Mouse (Mus musculus) stomach, embryonic 15.5 days (tissue): ENCODE data around the gene Plppr1. TPM values are rescaled to one million over a fixed set of nuclear protein-coding genes. Genes with fewer than 3 reads are reported as not detected.

ENCODE experiments used
- ATAC-seq: fragments of 200-750 bp; cut with Nextera tagmentation; 2 replicates; pipeline ENCODE4 v1.8.0; 2017; ENCODE audit warnings: low read depth, moderate number of reproducible peaks, moderate TSS enrichment; ENCODE audit not compliant: insufficient read depth, low FRiP score
- H3K27ac ChIP-seq: fragments of 300-500 bp; sonication (generic); 2 replicates; pipeline ENCODE4 v1.5.1; 2015; ENCODE audit warnings: mild to moderate bottlenecking, inconsistent platforms
- H3K27me3 ChIP-seq: fragments of 300-500 bp; sonication (generic); replicated peaks from 2 replicates; pipeline ENCODE4 v1.6.1; 2015; ENCODE audit warnings: inconsistent platforms
- H3K36me3 ChIP-seq: fragments of 300-500 bp; sonication (generic); 2 replicates; pipeline ENCODE4 v1.6.1; 2015; ENCODE audit warnings: inconsistent platforms
- H3K4me1 ChIP-seq: fragments of 300-500 bp; sonication (generic); 2 replicates; pipeline ENCODE4 v1.6.1; 2015; ENCODE audit warnings: inconsistent platforms
- H3K4me2 ChIP-seq: fragments of 300-500 bp; sonication (generic); 2 replicates; pipeline ENCODE4 v1.6.1; 2015; ENCODE audit warnings: mild to moderate bottlenecking, inconsistent platforms
- H3K4me3 ChIP-seq: fragments of 300-500 bp; sonication (generic); replicated peaks from 2 replicates; pipeline ENCODE4 v1.5.1; 2015; ENCODE audit warnings: inconsistent platforms
- H3K9ac ChIP-seq: fragments of 300-500 bp; sonication (generic); 2 replicates; pipeline ENCODE4 v1.6.1; 2015; ENCODE audit warnings: inconsistent platforms
- H3K9me3 ChIP-seq: fragments of 300-500 bp; sonication (generic); 2 replicates; pipeline ENCODE4 v1.6.1; 2016; ENCODE audit warnings: inconsistent platforms
- WGBS: fragments of 180-500 bp; shearing (Covaris S2); methylation state at CpG from one replicate; pipeline ENCODE4 v1.1.7; 2015; 5-methylcytosine and 5-hydroxymethylcytosine counted together
- polyA plus RNA-seq: library from polyadenylated mRNA; unstranded; fragments of >200 nt; fragmentation: Nextera tagmentation; extraction: Ambion mirVana; gene quantifications from 2 replicates; pipeline ENCODE4 v1.2.1, GENCODE M21; 2015

Gene Plppr1
- polyA plus RNA-seq, 1 experiment from 2014 or later, result 2.4 TPM

GRCm38 (mm10) chr4:49075881-49076280 lies 16.8 kb downstream of the Plppr1 start:
- H3K27me3 ChIP-seq, result no peaks in the 10 kb centered on the region
- H3K4me1 ChIP-seq, result no peaks in the 10 kb centered on the region
- 84% methylated on average over 2 of the region's 2 CpGs for WGBS
- H3K36me3 ChIP-seq, result no peaks in the 10 kb centered on the region
- no peak overlapping the region for H3K4me3 ChIP-seq
- H3K4me2 ChIP-seq, result no peak overlapping the region
- ATAC-seq, result no peak
- no peak overlapping the region for H3K9ac ChIP-seq
- H3K27ac ChIP-seq, result no peak overlapping the region
- no peaks in the 10 kb centered on the region for H3K9me3 ChIP-seq

DNA sequence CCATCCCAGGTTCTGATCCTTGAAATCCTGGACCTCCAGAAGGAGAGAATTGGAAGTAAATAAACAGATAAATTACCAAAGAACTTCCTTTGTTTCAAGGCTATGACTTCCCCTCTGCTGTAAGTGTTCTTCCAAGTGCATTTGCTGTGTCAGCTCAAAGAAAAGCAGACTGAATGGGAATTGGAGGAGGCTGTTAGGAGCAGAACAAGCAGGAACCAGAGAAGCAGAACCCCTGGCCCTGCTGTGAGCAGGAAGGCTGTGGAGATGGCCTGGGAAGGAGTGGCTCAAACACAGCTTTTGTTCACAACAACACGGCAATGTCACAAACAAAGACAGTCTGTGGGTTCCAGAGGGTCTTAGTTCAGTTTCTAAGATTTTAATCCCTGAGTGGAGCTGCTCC lies 20.3 kb downstream of the Plppr1 start:
- Histone ChIP-seq H3K9ac (no peak overlapping the region), H3K4me2 (no peak overlapping the region), H3K9me3 (no peaks in the 10 kb centered on the region), H3K27me3 (no peaks in the 10 kb centered on the region), H3K27ac (no peak overlapping the region), H3K36me3 (no peaks in the 10 kb centered on the region), H3K4me3 (no peak overlapping the region), H3K4me1 (no peaks in the 10 kb centered on the region)
- 57% methylated on average over 1 of the region's 1 CpGs for WGBS
- no peak for ATAC-seq

GRCm38 (mm10) chr4:49088205-49088604 lies 29.1 kb downstream of the Plppr1 start:
- 60% methylated on average over 3 of the region's 3 CpGs for WGBS
- no peaks in the 10 kb centered on the region for H3K27me3 ChIP-seq
- H3K36me3 ChIP-seq, result no peaks in the 10 kb centered on the region
- H3K4me2 ChIP-seq, result no peak overlapping the region
- H3K27ac ChIP-seq, result no peak overlapping the region
- no peak overlapping the region for H3K9ac ChIP-seq
- H3K4me1 ChIP-seq, result no peaks in the 10 kb centered on the region
- no peak for ATAC-seq
- no peak overlapping the region for H3K4me3 ChIP-seq
- H3K9me3 ChIP-seq, result no peaks in the 10 kb centered on the region

DNA sequence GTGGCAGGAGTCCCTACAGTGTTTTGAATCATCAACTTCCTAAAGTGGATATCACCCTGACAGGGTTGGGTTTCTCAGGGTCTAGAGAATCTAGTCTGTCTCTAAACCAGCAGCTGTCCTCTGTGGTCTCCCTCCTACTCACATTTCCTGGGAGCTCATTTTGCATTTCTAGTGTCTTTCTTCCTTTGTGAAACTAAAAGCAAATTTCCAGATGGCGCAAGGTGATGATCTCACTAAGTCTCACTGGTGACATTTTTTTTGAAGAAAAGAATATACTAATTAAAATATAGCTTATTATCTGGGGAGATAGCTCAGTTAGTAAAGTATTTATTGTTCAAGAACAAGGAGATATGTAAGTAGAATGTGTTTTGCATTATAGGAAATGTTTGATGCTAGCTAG lies 31.4 kb downstream of the Plppr1 start:
- ATAC-seq, result no peak
- Histone ChIP-seq H3K4me3 (no peak overlapping the region), H3K4me1 (no peaks in the 10 kb centered on the region), H3K9me3 (no peaks in the 10 kb centered on the region), H3K27me3 (no peaks in the 10 kb centered on the region), H3K36me3 (no peaks in the 10 kb centered on the region), H3K27ac (no peak overlapping the region), H3K9ac (no peak overlapping the region), H3K4me2 (no peak overlapping the region)
- 93% methylated on average over 1 of the region's 1 CpGs for WGBS

DNA sequence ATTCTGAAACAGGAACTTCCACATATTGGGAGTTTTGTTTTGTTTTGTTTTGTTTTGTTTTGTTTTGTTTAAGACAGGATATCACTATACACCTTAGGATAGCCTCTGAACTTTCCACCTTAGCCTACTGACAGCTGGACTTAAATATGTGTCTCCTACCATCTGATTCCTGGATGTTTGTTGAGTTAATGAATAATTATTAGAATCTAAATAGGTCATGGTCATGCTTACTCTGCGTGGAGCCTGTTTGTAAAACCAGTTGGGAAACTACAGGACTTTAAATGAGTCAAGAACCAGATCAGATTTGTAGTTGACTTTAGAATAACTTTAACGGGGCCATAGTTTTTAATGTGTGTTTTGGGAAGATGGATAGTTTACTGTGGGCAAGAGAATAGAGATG lies 40.4 kb downstream of the Plppr1 start:
- no peak overlapping the region for H3K4me3 ChIP-seq
- H3K36me3 ChIP-seq, result no peaks in the 10 kb centered on the region
- no peak overlapping the region for H3K27ac ChIP-seq
- 73% methylated on average over 2 of the region's 2 CpGs for WGBS
- H3K4me2 ChIP-seq, result no peak overlapping the region
- no peak for ATAC-seq
- H3K27me3 ChIP-seq, result no peaks in the 10 kb centered on the region
- no peaks in the 10 kb centered on the region for H3K9me3 ChIP-seq
- no peaks in the 10 kb centered on the region for H3K4me1 ChIP-seq
- H3K9ac ChIP-seq, result no peak overlapping the region

DNA sequence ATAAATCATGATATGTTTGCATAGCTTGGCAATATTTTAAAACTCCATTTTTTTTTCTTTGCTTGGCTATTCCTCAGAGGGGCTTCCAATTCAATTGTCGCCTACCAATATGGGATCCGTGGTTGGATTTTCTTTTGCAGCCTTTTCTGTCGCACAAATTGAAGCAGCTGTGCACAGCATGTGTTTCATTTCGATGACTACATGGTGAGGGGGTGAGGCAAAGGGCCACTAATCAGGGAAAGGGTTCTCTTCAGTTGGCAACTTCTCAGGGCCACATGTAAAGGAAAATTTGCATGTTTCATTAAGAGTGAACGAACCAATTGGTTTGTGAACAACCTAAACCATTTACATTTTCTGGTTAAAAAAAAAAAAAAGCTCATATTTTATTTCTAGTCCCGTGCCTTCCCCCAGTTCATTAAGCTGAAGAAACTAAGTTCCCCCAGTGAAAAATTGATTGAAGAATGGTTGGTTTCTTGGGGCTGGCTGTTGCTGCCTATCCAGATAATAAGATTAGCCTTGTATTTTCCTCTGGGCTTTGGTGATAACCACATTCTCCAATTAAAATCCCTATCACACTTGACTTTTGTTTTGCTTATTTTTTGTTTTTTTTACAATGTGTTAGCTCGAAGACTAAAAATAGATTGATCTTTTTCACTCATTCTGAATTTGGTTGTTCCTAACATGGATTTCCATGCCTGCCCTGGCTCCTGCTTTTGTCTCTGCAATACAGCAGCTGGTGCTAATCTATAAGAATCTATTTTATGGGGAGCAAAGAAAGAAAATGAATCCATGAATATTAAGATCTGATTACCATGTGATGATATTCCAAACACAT lies 43.1 kb downstream of the Plppr1 start:
- Histone ChIP-seq H3K4me1 (no peaks in the 10 kb centered on the region), H3K4me3 (no peak overlapping the region), H3K36me3 (no peaks in the 10 kb centered on the region), H3K4me2 (no peak overlapping the region), H3K9ac (no peak overlapping the region), H3K9me3 (no peaks in the 10 kb centered on the region), H3K27me3 (no peaks in the 10 kb centered on the region), H3K27ac (no peak overlapping the region)
- ATAC-seq, result no peak
- WGBS, result 52% methylated on average over 7 of the region's 7 CpGs

DNA sequence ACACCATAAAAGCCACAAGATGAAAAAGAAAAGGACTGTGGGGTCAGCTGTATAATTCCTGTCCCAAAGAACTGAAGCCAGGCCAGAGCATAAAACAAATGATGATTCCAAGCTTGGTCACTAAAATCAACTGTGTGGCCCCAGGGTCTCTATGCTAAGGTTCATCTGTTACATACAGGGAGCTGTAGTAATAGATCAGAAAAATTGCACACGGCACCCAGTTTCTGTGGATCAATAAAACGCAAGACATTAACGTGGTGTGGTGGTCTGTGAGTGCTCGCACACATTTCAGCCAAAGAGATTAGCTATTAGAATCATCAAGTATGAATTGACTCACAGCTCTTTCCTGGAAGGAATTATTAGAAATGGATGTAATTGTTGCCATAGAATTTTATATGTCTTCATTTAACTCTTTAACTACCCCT lies 43.7 kb downstream of the Plppr1 start:
- H3K4me2 ChIP-seq, result no peak overlapping the region
- H3K9me3 ChIP-seq, result no peaks in the 10 kb centered on the region
- no peak for ATAC-seq
- no peak overlapping the region for H3K27ac ChIP-seq
- whole genome bisulfite sequencing, result 86% methylated on average over 4 of the region's 4 CpGs
- H3K36me3 ChIP-seq, result no peaks in the 10 kb centered on the region
- H3K4me3 ChIP-seq, result no peak overlapping the region
- no peaks in the 10 kb centered on the region for H3K4me1 ChIP-seq
- H3K9ac ChIP-seq, result no peak overlapping the region
- H3K27me3 ChIP-seq, result no peaks in the 10 kb centered on the region

DNA sequence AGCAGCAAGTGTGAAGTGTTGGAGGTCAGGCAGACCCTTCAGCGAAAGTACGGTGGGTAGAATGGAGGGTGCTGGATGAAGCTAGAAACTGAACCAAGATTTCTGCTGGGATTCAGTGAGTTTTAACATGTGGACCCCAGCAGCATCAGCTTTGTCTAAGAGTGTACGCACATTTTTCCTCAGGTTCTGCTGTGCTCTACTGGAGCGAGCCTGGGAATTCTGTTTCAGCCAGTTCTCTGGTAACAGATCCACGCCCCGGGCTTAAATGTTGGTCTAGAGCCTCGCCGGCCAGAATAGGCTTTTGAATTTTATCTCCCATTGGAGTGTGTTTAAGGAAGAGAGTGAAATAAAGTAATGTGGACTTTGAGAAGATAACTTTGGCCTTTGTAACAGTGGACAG lies 45.8 kb downstream of the Plppr1 start:
- Histone ChIP-seq H3K27me3 (no peaks in the 10 kb centered on the region), H3K4me1 (no peaks in the 10 kb centered on the region), H3K27ac (no peak overlapping the region), H3K9ac (no peak overlapping the region), H3K4me2 (no peak overlapping the region), H3K9me3 (no peaks in the 10 kb centered on the region), H3K4me3 (no peak overlapping the region), H3K36me3 (no peaks in the 10 kb centered on the region)
- ATAC-seq, result no peak
- WGBS, result 83% methylated on average over 8 of the region's 8 CpGs

DNA sequence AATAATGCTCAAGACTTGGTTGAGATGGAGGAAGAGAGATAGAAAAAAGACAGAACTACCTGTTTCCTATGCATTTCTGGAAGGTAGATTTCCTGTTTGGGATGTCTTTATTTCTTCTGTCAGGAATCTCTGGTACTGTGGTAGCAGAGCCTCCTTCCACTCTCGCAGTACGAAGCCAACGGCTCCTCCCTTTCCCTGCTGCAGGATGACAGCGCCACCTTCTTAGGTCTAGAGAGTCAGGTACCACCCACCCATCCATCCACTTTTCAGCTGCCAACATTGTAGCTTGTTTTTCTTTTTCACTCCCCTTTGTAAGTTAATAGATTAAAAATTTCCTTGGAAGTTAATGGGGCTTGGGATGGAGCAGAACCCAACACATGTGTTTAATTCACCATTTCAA lies 48.8 kb downstream of the Plppr1 start:
- Histone ChIP-seq H3K9ac (no peak overlapping the region), H3K27ac (no peak overlapping the region), H3K4me3 (no peak overlapping the region), H3K9me3 (no peaks in the 10 kb centered on the region), H3K36me3 (no peaks in the 10 kb centered on the region), H3K27me3 (no peaks in the 10 kb centered on the region), H3K4me2 (no peak overlapping the region), H3K4me1 (no peaks in the 10 kb centered on the region)
- no peak for ATAC-seq
- WGBS, result 91% methylated on average over 4 of the region's 4 CpGs

GRCm38 (mm10) chr4:49108371-49108770 lies 49.3 kb downstream of the Plppr1 start:
- Histone ChIP-seq H3K27ac (no peak overlapping the region), H3K9ac (no peak overlapping the region), H3K4me1 (no peaks in the 10 kb centered on the region), H3K27me3 (no peaks in the 10 kb centered on the region), H3K4me3 (no peak overlapping the region), H3K4me2 (no peak overlapping the region), H3K36me3 (no peaks in the 10 kb centered on the region), H3K9me3 (no peaks in the 10 kb centered on the region)
- ATAC-seq, result no peak
- WGBS, result 72% methylated on average over 8 of the region's 8 CpGs

GRCm38 (mm10) chr4:49109989-49110388 lies 50.9 kb downstream of the Plppr1 start:
- ATAC-seq, result no peak
- H3K27ac ChIP-seq, result no peak overlapping the region

GRCm38 (mm10) chr4:49118842-49119241 lies 59.8 kb downstream of the Plppr1 start:
- Histone ChIP-seq H3K4me1 (no peaks in the 10 kb centered on the region), H3K9me3 (no peaks in the 10 kb centered on the region), H3K4me3 (no peak overlapping the region), H3K4me2 (no peak overlapping the region), H3K36me3 (no peaks in the 10 kb centered on the region), H3K27me3 (no peaks in the 10 kb centered on the region), H3K27ac (no peak overlapping the region), H3K9ac (no peak overlapping the region)
- ATAC-seq, result no peak
- WGBS, result 77% methylated on average over 2 of the region's 2 CpGs

More at GRCm38 (mm10) chr4:49109989-49110388, 50.9 kb downstream of the Plppr1 start:
- Histone ChIP-seq H3K9me3 (no peaks in the 10 kb centered on the region), H3K36me3 (no peaks in the 10 kb centered on the region), H3K27me3 (no peaks in the 10 kb centered on the region), H3K9ac (no peak overlapping the region), H3K4me3 (no peak overlapping the region), H3K4me2 (no peak overlapping the region), H3K4me1 (no peaks in the 10 kb centered on the region)
- WGBS, result 28% methylated on average over 5 of the region's 5 CpGs

GRCm38 (mm10) chr4:49144798-49145197 lies 85.7 kb downstream of the Plppr1 start:
- Histone ChIP-seq H3K27ac (no peak overlapping the region), H3K27me3 (no peaks in the 10 kb centered on the region), H3K4me1 (no peaks in the 10 kb centered on the region), H3K36me3 (no peaks in the 10 kb centered on the region), H3K9me3 (no peaks in the 10 kb centered on the region), H3K9ac (no peak overlapping the region), H3K4me2 (no peak overlapping the region), H3K4me3 (no peak overlapping the region)
- no peak; the same call in 1 of the 2 replicates for ATAC-seq
- 31% methylated on average over 4 of the region's 4 CpGs for WGBS
